Mouse (Mus musculus) megakaryocyte-erythroid progenitor cell, adult 5 weeks (primary cell): ENCODE data around the gene Ddi1. TPM values are rescaled to one million over a fixed set of nuclear protein-coding genes. Genes with fewer than 3 reads are reported as not detected.

Source experiments
- polyA plus RNA-seq: library from polyadenylated mRNA; stranded (reverse); fragments of >175 nt; gene quantifications from 2 replicates; pipeline ENCODE4 v1.2.3, GENCODE M21; 2012

Ddi1 gene
- polyA plus RNA-seq, result not detected in 2 replicates

DNA sequence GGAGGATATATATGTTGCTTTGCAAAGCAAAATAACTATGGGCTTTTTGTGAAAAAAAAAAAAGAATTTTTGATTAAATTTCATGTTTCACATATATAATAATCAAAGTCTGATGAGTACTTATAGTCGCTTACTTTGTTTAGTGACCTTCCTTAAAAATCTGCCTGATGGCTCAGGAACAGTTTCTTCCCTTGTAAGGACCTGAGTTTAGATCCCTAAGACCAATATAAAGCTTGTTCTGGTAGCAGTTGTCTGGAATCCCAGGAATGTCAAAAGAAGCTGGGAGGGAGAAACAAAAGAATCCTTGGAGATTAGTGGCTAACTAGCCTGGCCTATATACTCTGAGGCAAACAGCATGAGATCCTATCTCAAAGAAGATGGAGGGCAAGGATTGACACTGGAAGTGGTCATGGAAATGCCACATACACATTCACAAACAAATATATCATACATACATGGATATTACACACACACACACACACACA is at the start of gene Ddi1:
TSS of gene Ddi1 (minus strand) at position 51 of the 485 bp plus-strand sequence.

Other genes with a start within 250 kb of the Ddi1 start
- gene Pdgfd, start 101.3 kb downstream of the Ddi1 start, polyA plus RNA-seq, result 0.04 and 0.06 TPM in 2 replicates